ENCODE assay signal across 32 mouse cellular contexts in genomic region chr13:20104791-20105190, GRCm38 (mm10).
"Had no signal": no experiment of that assay in that cellular context is flagged by ENCODE, and none has a peak within 500 bp of the region (broad histone marks: within the 10 kb centered on the region; RNA-seq: fewer than 3 reads in every experiment).

No protein-coding gene starts in this region.

- H3K27ac ChIP-seq: limb, embryonic 10.5 days; limb, embryonic 12.5 days; limb, embryonic 13.5 days; limb, embryonic 15.5 days; liver, embryonic 12.5 days; liver, embryonic 13.5 days; liver, embryonic 14.5 days; liver, embryonic 15.5 days; lung, embryonic 15.5 days; macrophage; midbrain, embryonic 10.5 days; midbrain, embryonic 12.5 days; midbrain, embryonic 13.5 days; midbrain, embryonic 15.5 days; neural tube, embryonic 12.5 days had no signal

- DNase-seq: left cerebral cortex, postnatal 4 days; liver; liver, embryonic 13.5 days; liver, postnatal 0 days; lung, adult 18-20 months; lung, adult 2 months; lung, postnatal 10 days; lung, postnatal 14 days; lung, postnatal 36 days; lung, postnatal 4 days; midbrain, embryonic 14.5 days had no signal

- H3K36me3 ChIP-seq: limb, embryonic 10.5 days; limb, embryonic 12.5 days; limb, embryonic 13.5 days; limb, embryonic 15.5 days; liver, embryonic 12.5 days; liver, embryonic 13.5 days; liver, embryonic 15.5 days; lung, embryonic 15.5 days; midbrain, embryonic 10.5 days; midbrain, embryonic 12.5 days; midbrain, embryonic 13.5 days; midbrain, embryonic 15.5 days; neural tube, embryonic 12.5 days had no signal

- H3K4me3 ChIP-seq: limb, embryonic 10.5 days; limb, embryonic 12.5 days; limb, embryonic 13.5 days; limb, embryonic 15.5 days; liver, embryonic 12.5 days; liver, embryonic 13.5 days; liver, embryonic 15.5 days; lung, embryonic 15.5 days; megakaryocyte, embryonic 14.5 days; midbrain, embryonic 10.5 days; midbrain, embryonic 12.5 days; midbrain, embryonic 13.5 days; midbrain, embryonic 15.5 days; myocyte; neural tube, embryonic 12.5 days had no signal

- H3K9ac ChIP-seq: limb, embryonic 12.5 days; limb, embryonic 13.5 days; limb, embryonic 15.5 days; liver, embryonic 12.5 days; liver, embryonic 13.5 days; liver, embryonic 14.5 days; liver, embryonic 15.5 days; liver, postnatal 0 days; lung, embryonic 14.5 days; lung, embryonic 15.5 days; midbrain, embryonic 12.5 days; midbrain, embryonic 13.5 days; midbrain, embryonic 15.5 days; neural tube, embryonic 12.5 days had no signal

- H3K9me3 ChIP-seq: limb, embryonic 10.5 days; limb, embryonic 12.5 days; limb, embryonic 13.5 days; limb, embryonic 15.5 days; liver, embryonic 12.5 days; liver, embryonic 13.5 days; liver, embryonic 15.5 days; lung, embryonic 15.5 days; megakaryocyte, embryonic 14.5 days; midbrain, embryonic 10.5 days; midbrain, embryonic 12.5 days; midbrain, embryonic 13.5 days; midbrain, embryonic 15.5 days; neural tube, embryonic 12.5 days had no signal

- H3K4me2 ChIP-seq: limb, embryonic 12.5 days; limb, embryonic 13.5 days; limb, embryonic 15.5 days; liver, embryonic 11.5 days; liver, embryonic 12.5 days; liver, embryonic 13.5 days; liver, embryonic 15.5 days; lung, embryonic 14.5 days; lung, embryonic 15.5 days; midbrain, embryonic 11.5 days; midbrain, embryonic 12.5 days; midbrain, embryonic 13.5 days; midbrain, embryonic 15.5 days; neural tube, embryonic 12.5 days had no signal

- H3K27me3 ChIP-seq: limb, embryonic 12.5 days; limb, embryonic 13.5 days; limb, embryonic 15.5 days; liver, embryonic 12.5 days; liver, embryonic 13.5 days; liver, embryonic 15.5 days; lung, embryonic 15.5 days; midbrain, embryonic 12.5 days; midbrain, embryonic 13.5 days; midbrain, embryonic 15.5 days; neural tube, embryonic 12.5 days had no signal

- ATAC-seq: liver, embryonic 12.5 days; liver, postnatal 0 days; lung, postnatal 0 days; midbrain, embryonic 15.5 days; midbrain, embryonic 16.5 days had no signal

- H3K4me1 ChIP-seq: limb, embryonic 12.5 days; limb, embryonic 15.5 days; midbrain, embryonic 12.5 days; midbrain, embryonic 13.5 days; neural tube, embryonic 12.5 days had no signal
